Mouse (Mus musculus) lung, adult 18-20 months (tissue): ENCODE measurements around the gene Tspan5.

Experiments
- DNase-seq, 2 experiments: peaks; one replicate each; pipeline ENCODE4 v3.0.0; 2022; ENCODE audit warnings: mixed read lengths in 2 of 2

Tspan5 gene

DNA sequence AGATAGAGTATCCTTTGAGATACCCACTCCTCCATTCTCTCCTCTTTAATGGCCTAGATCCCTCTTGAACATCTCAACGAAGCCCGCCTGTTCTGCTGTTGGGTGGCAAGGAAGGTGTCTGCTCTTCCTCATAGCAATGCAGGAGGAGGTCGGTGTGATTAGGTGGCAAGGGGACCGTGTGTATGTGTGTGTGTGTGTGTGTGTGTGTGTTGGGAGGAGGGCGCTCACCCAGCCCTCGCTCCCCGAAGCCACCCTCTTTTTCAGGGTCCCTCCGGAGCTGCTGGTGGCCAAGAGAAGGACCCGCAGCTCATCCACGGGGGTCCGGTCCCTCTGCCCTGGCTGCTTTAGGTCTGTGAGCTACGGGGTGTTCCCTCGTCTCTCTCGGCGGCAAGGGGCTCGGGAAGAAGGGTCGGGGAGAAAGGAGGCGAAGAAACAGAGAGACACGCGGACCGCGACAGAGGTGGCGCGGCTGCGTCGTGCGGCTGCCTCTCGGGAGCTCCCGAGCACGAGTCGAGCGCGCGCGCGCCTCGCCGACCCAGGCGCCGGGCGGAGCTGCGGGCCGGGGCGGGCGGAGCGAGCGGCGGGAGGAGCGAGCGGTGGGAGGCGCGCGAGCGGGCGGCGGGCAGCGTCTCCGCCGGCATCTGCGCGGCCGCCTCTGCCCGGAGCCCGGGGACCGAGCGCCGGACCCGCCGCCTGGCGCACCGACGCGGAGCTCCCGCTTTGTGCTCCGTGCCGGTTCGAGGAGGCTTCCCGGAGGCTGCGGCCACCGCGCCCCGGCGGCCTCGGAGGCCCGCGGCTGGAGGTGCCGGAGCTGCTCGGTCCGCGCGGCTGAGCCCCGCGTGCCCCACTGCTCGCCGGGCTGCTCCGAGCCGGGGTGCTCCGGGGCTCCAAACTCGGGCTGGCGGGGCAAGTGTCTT, at the start of gene Tspan5:
Tspan5 (plus strand) TSS at position 547 of the 917 bp plus-strand sequence.
- DNase-seq: peak; percentile 72 to 75

GRCm38 (mm10) chr3:138692302-138692701, 49.7 kb upstream of the Tspan5 start:
- no peak for DNase-seq

GRCm38 (mm10) chr3:138703399-138703798, 38.6 kb upstream of the Tspan5 start:
- no peak for DNase-seq

DNA sequence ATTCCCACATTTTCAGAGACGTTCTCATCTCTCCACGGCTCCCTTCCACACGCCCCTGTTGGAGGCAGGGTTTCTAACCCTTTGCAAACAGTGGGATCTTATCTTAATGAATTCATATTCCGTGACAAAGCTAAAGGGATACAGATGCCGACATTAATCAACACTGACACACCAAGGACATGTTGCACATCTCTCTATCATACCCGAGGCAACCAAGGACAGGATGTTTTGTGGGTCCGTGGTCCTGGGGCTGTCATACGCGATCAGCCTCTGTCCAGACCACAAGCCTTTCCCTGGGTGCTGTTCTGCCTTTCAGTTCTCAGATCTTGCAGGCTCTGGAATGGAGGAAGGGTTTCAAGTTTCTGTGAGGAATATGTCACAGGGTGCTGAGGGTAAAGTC, 37.5 kb upstream of the Tspan5 start:
- no peak for DNase-seq

DNA sequence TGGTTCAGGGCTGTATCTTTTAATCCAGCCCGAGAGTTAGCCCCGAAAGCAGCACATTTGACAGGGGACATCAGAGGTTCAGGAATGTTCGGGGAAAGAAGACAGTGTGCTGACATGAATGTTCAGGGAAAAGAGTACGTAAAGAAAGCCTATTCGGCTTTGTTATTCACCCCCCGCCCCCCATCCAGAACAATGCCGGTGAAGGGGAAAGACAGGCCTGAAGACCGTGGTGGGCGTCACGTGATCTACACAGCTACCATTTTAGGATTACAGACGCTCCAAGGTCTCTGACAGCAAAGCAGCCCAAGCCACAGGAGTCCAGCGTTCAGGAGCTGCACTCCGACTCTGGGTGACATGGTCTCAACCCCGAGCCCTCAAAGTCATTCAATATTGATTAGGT, 36.1 kb upstream of the Tspan5 start:
- DNase-seq: no peak

DNA sequence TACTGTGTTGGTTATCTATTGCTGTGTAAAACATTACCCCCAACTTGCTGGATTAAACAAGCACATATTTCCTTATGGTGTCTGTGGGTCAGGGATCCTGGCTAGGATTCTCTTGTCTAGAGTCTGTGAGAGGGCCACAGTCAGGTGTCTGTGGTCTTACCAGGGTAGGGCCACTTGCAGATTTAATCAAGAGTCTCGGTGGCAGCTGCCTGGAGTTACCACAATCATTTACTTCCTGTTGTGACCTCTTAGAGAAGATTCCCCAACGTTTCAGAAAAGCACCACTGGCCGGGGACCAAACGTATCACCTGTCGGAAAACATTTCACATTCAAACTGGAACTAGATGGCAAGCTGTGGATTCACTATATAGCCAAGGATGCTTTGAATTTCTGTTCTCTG, 32.8 kb upstream of the Tspan5 start:
- no peak for DNase-seq

GRCm38 (mm10) chr3:138711971-138712370, 30.0 kb upstream of the Tspan5 start:
- no peak for DNase-seq

DNA sequence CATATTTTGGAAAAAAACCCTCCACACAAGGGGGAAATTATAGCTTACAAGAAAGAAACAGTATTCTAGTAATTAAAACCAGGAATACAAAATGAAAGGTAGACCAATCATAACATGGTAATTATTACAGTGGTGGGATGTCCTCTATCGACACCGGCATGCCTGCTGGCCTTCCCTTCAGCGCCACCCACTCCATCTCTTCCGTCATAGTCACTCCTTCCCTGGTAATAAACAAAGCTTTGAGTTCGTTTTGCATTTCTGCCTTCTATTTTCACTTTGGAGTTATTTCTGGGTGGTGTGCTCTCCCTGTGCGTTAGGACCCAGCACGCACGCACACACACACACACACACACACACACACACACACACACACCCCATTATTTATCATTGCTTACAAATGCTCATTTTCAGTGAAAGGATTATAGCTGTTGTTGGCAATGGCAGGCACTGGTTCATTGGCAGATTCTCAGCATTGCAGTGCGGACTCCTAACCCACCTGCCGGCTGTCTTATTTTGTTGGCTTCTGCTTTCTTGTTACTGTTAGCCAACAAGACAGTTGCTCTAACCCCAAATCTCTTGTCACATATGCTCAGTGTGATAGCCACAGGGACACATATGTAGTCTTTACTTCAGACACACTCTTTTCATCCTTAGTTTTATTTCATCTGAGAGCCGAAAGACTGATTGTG, 29.4 kb upstream of the Tspan5 start:
- DNase-seq: no peak

- DNase-seq: no peak
Observed at GRCm38 (mm10) chr3:138713141-138713540, 28.9 kb upstream of the Tspan5 start.

DNA sequence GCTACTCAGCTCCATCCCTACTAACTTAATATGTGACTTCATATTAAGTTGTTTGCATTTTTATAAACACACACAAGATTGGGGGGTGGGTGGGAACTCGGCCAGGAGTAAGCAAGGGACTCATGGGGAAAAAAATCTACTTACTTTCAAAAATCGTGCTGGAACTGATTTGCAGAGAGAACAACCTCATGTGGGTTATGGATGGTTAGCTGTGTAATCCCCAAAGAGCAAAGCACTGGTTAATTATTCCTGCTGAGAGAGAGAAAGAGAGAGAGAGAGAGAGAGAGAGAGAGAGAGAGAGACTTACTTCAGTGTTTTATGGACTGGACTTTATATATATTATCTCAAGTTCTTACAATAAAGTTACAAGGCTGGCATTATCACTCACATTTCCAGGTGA, 27.2 kb upstream of the Tspan5 start:
- no peak for DNase-seq

GRCm38 (mm10) chr3:138715212-138715611, 26.8 kb upstream of the Tspan5 start:
- DNase-seq: no peak

DNA sequence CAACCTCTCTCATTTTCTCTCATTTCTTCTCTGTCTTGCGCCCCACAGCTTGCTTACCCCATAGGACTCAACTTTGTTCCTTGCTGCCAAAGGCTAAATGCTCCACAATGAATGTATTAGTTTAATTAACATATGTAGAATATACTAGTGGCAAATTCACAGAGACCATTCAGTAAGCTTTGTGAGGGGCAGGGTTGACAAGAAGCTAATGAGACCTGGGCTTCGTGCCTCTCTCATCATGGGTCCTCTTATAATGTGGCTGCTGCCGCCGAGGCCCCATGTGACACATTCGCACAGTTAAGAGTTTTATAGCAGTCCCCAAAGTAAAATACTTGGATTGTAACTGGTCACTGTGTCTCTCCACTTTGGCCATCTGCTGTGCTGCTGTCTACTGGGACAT, 25.0 kb upstream of the Tspan5 start:
- DNase-seq: no peak

- no peak for DNase-seq
Observed at GRCm38 (mm10) chr3:138722152-138722551, 19.8 kb upstream of the Tspan5 start.

DNA sequence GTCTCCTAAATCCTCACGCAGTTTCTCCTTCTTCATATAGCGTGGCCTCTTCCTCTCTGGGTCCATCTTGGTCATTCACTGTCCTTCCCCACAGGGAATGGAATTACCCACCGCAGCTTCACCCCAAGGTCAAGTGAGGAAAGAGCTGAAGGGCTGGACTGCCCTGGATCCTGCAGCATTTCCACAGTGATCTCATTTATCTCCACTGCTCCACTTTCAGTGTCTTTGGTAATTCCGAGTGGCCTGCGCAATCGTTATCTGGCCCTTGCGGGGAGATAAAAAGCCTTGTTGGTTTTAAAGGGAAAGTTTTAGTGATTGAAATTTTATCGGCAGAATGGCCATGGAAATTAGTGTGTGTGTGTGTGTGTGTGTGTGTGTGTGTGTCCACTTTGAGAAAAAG, 14.4 kb upstream of the Tspan5 start:
- no peak for DNase-seq

- DNase-seq: no peak
Observed at GRCm38 (mm10) chr3:138728840-138729239, 13.2 kb upstream of the Tspan5 start.

GRCm38 (mm10) chr3:138730812-138731211, 11.2 kb upstream of the Tspan5 start:
- DNase-seq: no peak

DNA sequence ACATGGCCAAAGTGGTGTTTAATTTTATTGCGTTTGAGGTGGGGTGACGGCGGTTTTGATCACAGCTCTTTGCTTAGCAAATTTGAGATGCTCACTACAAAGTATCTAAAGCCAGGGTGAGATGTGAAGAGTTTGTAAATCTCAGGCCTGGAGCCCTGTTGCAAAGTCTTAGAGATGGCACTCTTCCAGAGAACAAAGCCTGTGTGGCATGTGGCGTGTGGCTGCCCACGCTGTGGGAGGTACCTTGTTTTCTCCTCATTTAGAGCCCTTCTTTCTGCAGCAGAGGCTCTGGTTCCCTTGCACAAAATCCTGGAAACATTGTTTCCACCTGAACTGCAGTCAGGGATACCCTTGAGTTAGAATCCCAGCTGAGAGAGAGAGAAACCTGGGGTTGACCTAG, 6.2 kb upstream of the Tspan5 start:
- no peak for DNase-seq

- DNase-seq: no peak
Observed at GRCm38 (mm10) chr3:138739150-138739700, 2.8 kb upstream of the Tspan5 start.

GRCm38 (mm10) chr3:138740291-138740690, 1.7 kb upstream of the Tspan5 start:
- no peak for DNase-seq

DNA sequence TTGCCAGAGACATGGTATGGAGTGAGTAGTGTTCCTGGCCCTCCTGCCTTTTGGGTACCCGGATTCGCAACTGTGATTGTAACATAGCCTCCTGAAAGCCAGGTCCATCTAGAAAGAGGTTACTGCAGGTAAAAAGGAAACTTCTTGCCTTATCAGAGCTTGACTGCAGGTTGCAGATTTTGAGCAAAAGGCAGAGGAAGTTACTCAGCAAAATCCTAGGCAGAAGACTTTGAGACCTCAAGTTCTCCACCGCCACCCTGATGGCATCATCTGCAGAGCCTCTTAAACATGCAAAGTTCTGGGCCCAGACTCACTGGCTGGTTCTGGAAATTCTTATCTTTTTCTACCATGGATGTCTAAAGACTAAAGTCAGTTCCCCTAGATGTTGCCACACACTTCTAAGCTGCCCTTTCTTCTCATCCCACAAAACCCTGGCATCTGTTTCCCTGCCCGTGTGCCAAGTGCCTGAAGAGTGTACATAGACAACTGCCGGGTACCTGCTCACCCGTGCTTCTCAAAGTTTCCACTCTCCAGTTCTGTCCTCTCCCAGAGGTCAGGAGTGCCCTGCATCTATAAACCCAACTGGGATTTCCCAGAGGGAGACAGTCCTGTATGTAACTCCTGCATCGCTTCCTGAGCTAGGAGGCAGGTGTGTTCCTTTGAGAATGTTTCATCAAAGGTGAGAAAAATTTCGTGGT, 1.0 kb upstream of the Tspan5 start:
- no peak for DNase-seq

DNA sequence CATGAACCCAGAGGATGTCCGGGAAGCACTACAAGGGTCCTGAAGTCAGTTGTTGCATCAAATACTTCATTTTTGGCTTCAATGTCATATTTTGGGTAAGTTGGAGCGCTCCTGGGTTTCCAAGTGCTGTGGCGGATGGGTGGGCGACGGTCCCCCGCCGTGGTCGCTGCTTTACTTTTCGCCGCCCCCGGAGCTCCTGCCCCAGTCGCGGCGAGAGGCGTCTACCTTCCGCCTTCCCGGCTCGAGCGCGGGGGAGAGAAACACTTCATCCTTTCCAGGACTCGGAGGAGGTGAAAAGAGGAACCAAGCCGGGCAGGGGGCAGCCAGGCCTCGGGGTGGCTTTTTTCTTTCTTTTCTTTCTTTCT, 553 bp downstream of the Tspan5 start:
- DNase-seq: peak in 1 of 2 experiments; percentile 46

- DNase-seq: peak; percentile 62 to 63
Observed at GRCm38 (mm10) chr3:138743061-138743671, 1.2 kb downstream of the Tspan5 start.
